Mouse (Mus musculus) olfactory bulb, adult 2 months (tissue): ENCODE data around the gene Snrnp70. TPM values are rescaled to one million over a fixed set of nuclear protein-coding genes. Genes with fewer than 3 reads are reported as not detected.
A peak's percentile ranks its signal among the peaks of the same experiment; 100 is the strongest.

Experiments
- H3K27ac ChIP-seq: fragments of 200-500 bp; 2 replicates; pipeline ENCODE4 v1.5.1; 2012; ENCODE audit warnings: low read depth, low read length; ENCODE audit not compliant: insufficient read depth
- H3K4me1 ChIP-seq: fragments of 200-500 bp; 2 replicates; pipeline ENCODE4 v1.6.1; 2012; ENCODE audit warnings: low read length; ENCODE audit not compliant: control insufficient read depth, insufficient read depth
- H3K4me3 ChIP-seq: fragments of 200-500 bp; 2 replicates; pipeline ENCODE4 v1.5.1; 2012; ENCODE audit warnings: mild to moderate bottlenecking, low read depth, low read length, moderate library complexity; ENCODE audit not compliant: insufficient read depth
- CTCF ChIP-seq: fragments of 200-500 bp; IDR thresholded peaks from 2 replicates; pipeline ENCODE4 v1.5.1; 2012; ENCODE audit warnings: low read depth, mild to moderate bottlenecking, low read length, moderate library complexity; ENCODE audit not compliant: insufficient read depth
- POLR2A ChIP-seq: fragments of 200-500 bp; IDR thresholded peaks from 2 replicates; pipeline ENCODE4 v1.6.1; 2012; ENCODE audit warnings: mild to moderate bottlenecking, low read depth, low read length, moderate library complexity; ENCODE audit not compliant: insufficient read depth
- WGBS: fragments of 180-500 bp; shearing (Covaris S2); methylation state at CpG from one replicate; pipeline ENCODE4 v1.1.7; 2018; 5-methylcytosine and 5-hydroxymethylcytosine counted together
- polyA plus RNA-seq: library from polyadenylated mRNA; stranded (reverse); fragments of >200 nt; gene quantifications from 2 replicates; pipeline ENCODE4 v1.2.4, GENCODE M21; 2012; ENCODE audit warnings: low replicate concordance; ENCODE audit not compliant: missing spikeins, insufficient read depth, insufficient read length

Gene Snrnp70
- polyA plus RNA-seq, 1 experiment, result 1,039 TPM

- Histone ChIP-seq H3K4me1 (peaks cover 17% of the 10 kb centered on the region), H3K27ac (no peak within 1 kb of the TSS), H3K4me3 (peak within 1 kb of the TSS; percentile 32; the same call in 1 of the 2 replicates)
- 4% methylated on average over 44 of the region's 45 CpGs for WGBS
- TF ChIP-seq CTCF, result no peak
- TF ChIP-seq POLR2A, result no peak
These were observed 17.7 kb upstream of the Snrnp70 start, which contains the start of gene Ntf5 for GRCm38 (mm10) chr7:45413113-45413863. Gene Ntf5, plus strand, starts transcription at chr7:45413695.

- 88% methylated on average over 2 of the region's 2 CpGs for WGBS
- H3K27ac ChIP-seq, result no peak overlapping the region
- H3K4me1 ChIP-seq, result peaks cover 17% of the 10 kb centered on the region
- H3K4me3 ChIP-seq, result no peak overlapping the region
- TF ChIP-seq CTCF (no peak), POLR2A (no peak)
These were observed 16.9 kb upstream of the Snrnp70 start for GRCm38 (mm10) chr7:45412421-45412820.

GRCm38 (mm10) chr7:45409497-45410163 lies 14.1 kb upstream of the Snrnp70 start:
- Histone ChIP-seq H3K4me1 (peaks cover 22% of the 10 kb centered on the region; the same call in 1 of the 2 replicates), H3K27ac (no peak overlapping the region), H3K4me3 (no peak overlapping the region)
- TF ChIP-seq CTCF (no peak), POLR2A (no peak)
- WGBS, result 88% methylated on average over 8 of the region's 8 CpGs

- WGBS, result 84% methylated on average over 17 of the region's 17 CpGs
- no peak for TF ChIP-seq POLR2A
- no peak for TF ChIP-seq CTCF
- Histone ChIP-seq H3K4me1 (peaks cover 17% of the 10 kb centered on the region; the same call in 1 of the 2 replicates), H3K4me3 (no peak overlapping the region), H3K27ac (no peak overlapping the region)
These were observed 13.4 kb upstream of the Snrnp70 start for GRCm38 (mm10) chr7:45408949-45409348.

GRCm38 (mm10) chr7:45408351-45408750 lies 12.8 kb upstream of the Snrnp70 start:
- WGBS, result 75% methylated on average over 7 of the region's 7 CpGs
- Histone ChIP-seq H3K4me1 (peaks cover 11% of the 10 kb centered on the region; the same call in 1 of the 2 replicates), H3K27ac (no peak overlapping the region), H3K4me3 (no peak overlapping the region)
- TF ChIP-seq POLR2A, result no peak
- no peak for TF ChIP-seq CTCF

GRCm38 (mm10) chr7:45407836-45408235 lies 12.3 kb upstream of the Snrnp70 start:
- no peak overlapping the region for H3K4me3 ChIP-seq
- H3K27ac ChIP-seq, result no peak overlapping the region
- 80% methylated on average over 10 of the region's 10 CpGs for WGBS
- TF ChIP-seq CTCF (no peak), POLR2A (no peak)
- peaks cover 10% of the 10 kb centered on the region; the same call in 1 of the 2 replicates for H3K4me1 ChIP-seq

GRCm38 (mm10) chr7:45406157-45407156 lies 10.9 kb upstream of the Snrnp70 start:
- H3K4me3 ChIP-seq, result peak overlapping the region; percentile 13

GRCm38 (mm10) chr7:45405091-45406075 lies 9.8 kb upstream of the Snrnp70 start, which contains the start of gene Kcna7:
Gene Kcna7, plus strand, starts transcription at chr7:45405653.
- Histone ChIP-seq H3K4me1 (peaks cover 10% of the 10 kb centered on the region; the same call in 1 of the 2 replicates), H3K27ac (no peak within 1 kb of the TSS), H3K4me3 (peak within 1 kb of the TSS; percentile 13)
- no peak for TF ChIP-seq POLR2A
- TF ChIP-seq CTCF, result peak; percentile 70
- WGBS, result 11% methylated on average over 28 of the region's 28 CpGs

More at GRCm38 (mm10) chr7:45406157-45407156, 10.9 kb upstream of the Snrnp70 start:
- H3K4me1 ChIP-seq, result peaks cover 10% of the 10 kb centered on the region; the same call in 1 of the 2 replicates
- TF ChIP-seq POLR2A (no peak), CTCF (no peak)
- 2% methylated on average over 114 of the region's 114 CpGs for WGBS
- H3K27ac ChIP-seq, result no peak overlapping the region
